Mouse (Mus musculus) lung, postnatal 4 days (tissue): ENCODE measurements around the gene Pole4.
"Not testable (repeated sequence)": the region's sequence is repeated elsewhere in the genome, so short reads cannot be mapped to it uniquely, and the experiment has no call there.

Experiments
- DNase-seq, 2 experiments: peaks; one replicate each; pipeline ENCODE4 v3.0.0; 2021

Gene Pole4

DNA sequence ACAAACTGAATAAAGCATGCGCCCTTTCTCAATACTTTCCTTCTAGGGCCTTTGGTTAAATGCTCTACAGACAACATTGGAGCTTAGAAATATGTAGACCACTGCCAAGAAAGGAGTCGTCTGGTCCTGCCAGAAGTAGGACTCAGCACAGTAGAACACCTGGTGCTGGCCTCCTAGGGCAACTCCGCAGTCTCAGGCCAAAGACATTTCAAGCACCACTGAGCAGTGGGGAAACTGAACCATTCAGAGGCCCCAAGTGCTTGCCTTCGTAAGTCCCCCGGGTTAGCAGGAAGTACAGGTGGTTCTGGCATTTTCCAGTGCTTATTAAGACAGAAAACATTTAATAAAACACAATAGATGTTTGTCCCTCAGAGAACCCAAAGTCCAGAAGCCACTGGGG is 9.7 kb upstream of the Pole4 start:
- DNase-seq: no peak

- peak; percentile 82 to 86 for DNase-seq
These were observed 9.1 kb upstream of the Pole4 start for GRCm38 (mm10) chr6:82714243-82714642.

- no peak for DNase-seq
These were observed 2.6 kb upstream of the Pole4 start for GRCm38 (mm10) chr6:82707742-82708141.

DNA sequence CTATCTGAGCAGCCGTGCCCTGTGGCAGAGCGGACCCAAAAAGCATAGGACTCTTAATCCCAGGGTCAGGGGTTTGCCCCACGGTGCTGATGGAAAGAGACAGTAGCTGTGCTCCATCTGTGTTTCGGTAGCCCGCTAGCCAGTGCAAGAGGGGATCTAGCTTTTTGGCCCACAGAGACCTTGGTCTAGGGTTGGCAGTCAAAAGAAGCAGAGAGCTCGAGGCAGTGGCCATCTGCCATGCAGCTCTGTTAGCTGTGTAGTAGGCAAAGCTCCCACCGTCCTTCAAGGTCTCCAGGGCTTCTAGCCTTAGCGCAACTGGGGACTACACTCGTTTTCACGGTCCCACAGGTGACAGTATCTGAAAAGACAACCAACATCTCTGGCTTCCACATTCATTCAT is 2.1 kb upstream of the Pole4 start:
- no peak for DNase-seq

DNA sequence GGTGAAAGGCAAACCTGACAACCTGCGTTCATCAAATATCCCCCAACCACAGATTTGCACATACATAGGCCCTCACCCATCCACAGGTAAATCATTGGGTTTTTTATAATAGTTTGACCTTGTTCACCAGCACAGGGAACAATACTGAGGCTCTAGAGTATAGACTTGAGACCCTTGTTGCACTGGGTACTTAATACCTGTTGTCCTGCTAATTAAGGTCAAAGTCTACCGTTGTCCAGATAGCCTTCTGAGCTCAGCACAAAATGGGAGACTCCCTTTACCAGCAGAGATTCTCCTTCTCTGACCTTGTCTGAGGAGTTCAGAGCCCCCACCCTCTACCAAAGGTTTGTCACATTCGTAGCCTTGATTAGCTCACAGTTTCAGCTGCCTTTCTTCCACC is 1.5 kb downstream of the Pole4 start:
- DNase-seq: no peak

- DNase-seq: peak; percentile 81 to 89
These were observed 2.6 kb downstream of the Pole4 start for GRCm38 (mm10) chr6:82702593-82703017.

GRCm38 (mm10) chr6:82701296-82701695 is 3.9 kb downstream of the Pole4 start:
- DNase-seq: no peak

- DNase-seq: no peak
These were observed 5.3 kb downstream of the Pole4 start for GRCm38 (mm10) chr6:82699831-82700230.

- DNase-seq: no peak
These were observed 8.4 kb downstream of the Pole4 start for GRCm38 (mm10) chr6:82696736-82697135.

- DNase-seq: no peak
These were observed 10.5 kb downstream of the Pole4 start for GRCm38 (mm10) chr6:82694668-82695067.

GRCm38 (mm10) chr6:82689474-82689873 is 15.7 kb downstream of the Pole4 start:
- DNase-seq: no peak

DNA sequence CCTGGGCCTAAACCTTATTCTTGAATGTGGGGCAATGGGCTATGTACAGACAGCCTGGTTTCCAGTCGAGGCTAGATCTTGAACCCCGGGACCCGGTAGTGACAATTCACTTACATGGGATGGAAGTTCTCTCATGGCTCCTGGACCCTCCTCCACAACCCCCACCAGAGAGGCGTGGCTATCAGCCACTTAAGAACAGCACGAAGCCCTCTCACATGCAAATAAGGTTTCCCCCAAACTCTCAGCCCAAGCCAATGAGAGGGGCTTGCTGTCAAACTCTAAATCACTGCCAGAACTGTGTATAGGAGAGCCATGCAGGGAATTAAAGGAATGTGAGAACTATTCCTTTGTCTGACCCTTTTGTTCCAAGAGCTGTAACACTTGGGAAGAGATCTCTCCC is 16.6 kb downstream of the Pole4 start:
- DNase-seq: not testable (repeated sequence)

GRCm38 (mm10) chr6:82684136-82684535 is 21.0 kb downstream of the Pole4 start:
- DNase-seq: no peak

DNA sequence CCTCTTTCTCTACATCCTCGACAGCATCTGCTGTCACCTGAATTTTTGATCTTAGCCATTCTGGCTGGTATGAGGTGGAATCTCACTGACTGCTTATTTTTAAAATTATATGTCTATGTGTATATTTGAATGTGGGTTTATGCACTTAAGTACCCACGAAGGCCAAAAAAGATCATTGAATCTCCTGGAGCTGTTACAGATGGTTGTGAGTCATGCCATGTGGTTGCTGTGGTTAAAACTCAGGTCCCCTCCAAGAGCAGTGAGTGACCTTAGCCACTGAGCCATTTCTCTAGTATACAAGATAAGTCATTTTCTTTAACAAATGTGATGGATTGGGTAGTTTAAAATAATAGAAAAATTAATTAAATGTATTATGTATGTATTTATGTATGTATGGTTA is 25.9 kb downstream of the Pole4 start:
- not testable (repeated sequence) for DNase-seq

- DNase-seq: not testable (repeated sequence)
These were observed 27.5 kb downstream of the Pole4 start for GRCm38 (mm10) chr6:82677629-82678028.

- no peak for DNase-seq
These were observed 38.7 kb downstream of the Pole4 start for GRCm38 (mm10) chr6:82666480-82666879.

DNA sequence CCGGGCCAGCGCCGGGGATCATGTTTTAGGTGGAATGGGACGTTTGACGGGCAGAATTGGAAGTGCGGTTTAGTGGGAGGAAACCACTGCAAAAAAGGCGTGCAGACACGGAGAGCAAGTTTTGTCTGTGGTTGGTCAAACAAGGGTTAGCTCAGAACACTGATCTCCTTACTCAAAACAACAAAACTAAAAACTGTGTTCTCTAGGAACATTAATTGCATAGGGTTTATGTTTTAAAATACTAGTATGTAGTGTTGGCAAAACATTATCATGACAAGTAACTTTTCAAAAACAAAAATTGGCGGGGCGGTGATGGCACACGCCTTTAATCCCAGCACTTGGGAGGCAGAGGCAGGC is 52.0 kb downstream of the Pole4 start:
- DNase-seq: no peak

DNA sequence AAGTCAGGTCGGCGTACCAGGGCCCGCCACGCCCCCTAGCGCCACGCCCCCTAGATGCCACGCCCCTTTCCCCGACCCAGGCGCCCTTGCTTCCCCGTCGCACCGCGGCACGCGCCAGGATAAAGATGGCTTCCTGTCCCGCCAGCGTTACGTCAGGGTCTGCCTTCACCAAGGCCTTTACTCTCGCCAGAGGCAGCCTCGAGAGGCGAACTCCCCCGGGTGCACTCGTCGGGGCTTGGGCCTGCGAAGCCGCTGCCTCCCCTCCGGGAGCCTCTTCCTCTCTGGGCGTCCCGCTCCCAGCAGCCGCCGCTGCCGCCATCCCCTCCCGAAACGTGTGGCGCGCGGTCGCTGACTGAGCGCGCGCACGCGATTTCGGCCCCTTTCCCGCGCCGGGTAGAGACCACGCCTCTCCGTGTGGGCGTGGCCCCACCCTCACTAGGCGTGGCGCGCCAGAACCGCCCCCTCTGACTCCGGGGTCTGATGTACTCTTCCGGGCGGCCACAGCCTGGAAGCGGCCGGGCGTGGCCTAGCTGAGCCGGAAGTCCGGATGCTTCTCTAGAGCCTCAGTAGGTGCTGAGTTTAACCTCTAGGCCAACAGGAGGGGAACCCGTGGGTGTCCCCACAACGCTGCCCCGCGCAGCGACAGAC is 52.5 kb downstream of the Pole4 start:
- peak; percentile 97 to 98 for DNase-seq

DNA sequence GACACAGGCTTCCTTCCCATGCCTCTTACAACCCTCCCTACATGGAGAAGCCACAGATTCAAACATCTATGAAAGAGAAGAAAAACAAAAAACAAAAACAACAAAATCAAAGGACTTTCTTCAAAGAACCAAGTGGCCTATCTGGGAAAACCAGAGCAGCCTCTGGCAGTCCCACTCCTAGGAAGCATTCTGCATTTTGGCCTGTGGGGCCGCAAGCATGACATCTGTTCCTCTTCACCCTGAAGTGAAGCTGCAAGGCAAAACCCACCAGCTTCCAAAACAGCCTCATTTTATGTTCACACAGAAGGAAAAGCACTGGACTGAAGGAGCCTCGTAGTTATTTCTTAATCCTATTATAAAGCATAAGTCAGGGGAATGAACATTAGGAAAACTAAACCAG is 56.1 kb downstream of the Pole4 start:
- DNase-seq: peak; percentile 4 to 34

DNA sequence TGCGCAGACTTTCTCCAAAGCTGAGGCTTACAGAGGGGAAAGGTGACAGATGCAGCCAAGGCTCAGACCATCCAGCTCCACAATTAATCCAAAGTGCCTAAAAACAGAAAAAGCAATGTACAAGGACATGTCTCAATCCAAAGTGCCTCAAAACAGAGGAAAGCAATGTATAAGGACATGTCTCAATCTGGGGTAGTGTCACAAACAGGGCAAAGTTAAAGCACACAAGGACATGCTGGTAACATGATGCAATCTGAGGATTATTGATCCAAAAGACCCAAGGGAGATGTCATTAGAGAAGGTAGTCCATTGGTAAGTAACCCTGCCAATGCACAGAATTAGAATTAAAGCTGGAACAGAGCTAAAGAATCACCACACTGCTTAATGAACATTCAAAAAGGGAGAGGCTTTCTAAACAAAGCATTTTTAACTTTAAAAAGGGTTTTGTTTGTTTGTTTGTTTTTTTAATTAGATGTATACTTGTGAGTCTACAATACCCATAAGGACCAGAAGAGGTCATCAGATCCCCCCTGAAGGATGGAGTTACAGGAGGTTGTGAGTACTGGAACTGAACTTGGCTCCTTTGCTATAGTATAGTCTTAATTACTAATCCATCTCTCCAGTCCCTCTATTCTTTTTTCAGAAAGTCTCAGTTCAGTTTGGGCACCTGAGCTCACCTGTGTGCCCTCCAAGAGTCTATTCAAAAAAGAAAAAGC is 57.1 kb downstream of the Pole4 start:
- DNase-seq: no peak

GRCm38 (mm10) chr6:82647001-82647400 is 58.2 kb downstream of the Pole4 start:
- DNase-seq: no peak

DNA sequence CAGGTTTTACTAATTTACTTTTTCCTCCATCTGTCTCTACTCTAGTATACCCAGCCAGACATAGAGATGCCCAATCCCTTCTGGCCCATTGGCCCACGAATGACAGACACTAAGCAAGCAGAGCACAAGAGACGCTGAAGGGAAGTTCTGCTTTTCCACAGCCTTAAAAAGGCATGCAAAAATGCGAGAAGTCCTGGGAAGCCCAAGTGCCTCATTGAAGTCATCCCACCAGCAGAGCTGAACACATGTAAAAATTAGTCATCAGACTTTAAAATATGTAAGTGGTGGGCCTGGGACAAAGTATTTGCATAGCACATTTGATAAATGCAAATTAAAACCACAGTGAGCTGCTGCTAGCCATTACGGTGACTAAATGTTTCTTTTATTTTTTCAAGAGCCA is 65.1 kb downstream of the Pole4 start:
- no peak for DNase-seq

- not testable (repeated sequence) for DNase-seq
These were observed 79.8 kb downstream of the Pole4 start for GRCm38 (mm10) chr6:82625331-82625730.

DNA sequence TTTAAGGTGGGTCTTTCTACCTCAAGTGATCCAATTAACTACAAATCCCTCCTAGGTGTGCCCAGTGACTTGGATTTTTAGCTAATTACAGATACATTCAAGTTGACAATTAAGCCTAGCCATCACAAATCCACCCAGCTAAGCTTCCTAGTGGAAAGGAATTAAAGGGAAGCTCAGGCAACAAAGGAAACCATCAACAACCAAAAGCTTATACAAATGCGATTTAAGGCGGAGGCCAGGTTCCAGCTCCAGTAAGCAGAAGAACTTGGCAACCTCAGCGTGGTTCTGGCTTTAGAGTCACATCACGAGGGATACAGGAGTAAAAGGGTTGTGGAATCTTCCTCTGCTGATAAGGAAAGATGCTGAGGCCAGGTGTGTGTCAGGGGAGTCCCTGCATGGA is 92.0 kb downstream of the Pole4 start:
- DNase-seq: no peak

GRCm38 (mm10) chr6:82611049-82611448 is 94.1 kb downstream of the Pole4 start:
- no peak for DNase-seq
